Mouse (Mus musculus): ENCODE data around the gene Sbno2. TPM values are rescaled to one million over a fixed set of nuclear protein-coding genes. Genes with fewer than 3 reads are reported as not detected.

Sbno2 gene
- polyA plus RNA-seq, 1 experiment = 44.6 TPM

DNA sequence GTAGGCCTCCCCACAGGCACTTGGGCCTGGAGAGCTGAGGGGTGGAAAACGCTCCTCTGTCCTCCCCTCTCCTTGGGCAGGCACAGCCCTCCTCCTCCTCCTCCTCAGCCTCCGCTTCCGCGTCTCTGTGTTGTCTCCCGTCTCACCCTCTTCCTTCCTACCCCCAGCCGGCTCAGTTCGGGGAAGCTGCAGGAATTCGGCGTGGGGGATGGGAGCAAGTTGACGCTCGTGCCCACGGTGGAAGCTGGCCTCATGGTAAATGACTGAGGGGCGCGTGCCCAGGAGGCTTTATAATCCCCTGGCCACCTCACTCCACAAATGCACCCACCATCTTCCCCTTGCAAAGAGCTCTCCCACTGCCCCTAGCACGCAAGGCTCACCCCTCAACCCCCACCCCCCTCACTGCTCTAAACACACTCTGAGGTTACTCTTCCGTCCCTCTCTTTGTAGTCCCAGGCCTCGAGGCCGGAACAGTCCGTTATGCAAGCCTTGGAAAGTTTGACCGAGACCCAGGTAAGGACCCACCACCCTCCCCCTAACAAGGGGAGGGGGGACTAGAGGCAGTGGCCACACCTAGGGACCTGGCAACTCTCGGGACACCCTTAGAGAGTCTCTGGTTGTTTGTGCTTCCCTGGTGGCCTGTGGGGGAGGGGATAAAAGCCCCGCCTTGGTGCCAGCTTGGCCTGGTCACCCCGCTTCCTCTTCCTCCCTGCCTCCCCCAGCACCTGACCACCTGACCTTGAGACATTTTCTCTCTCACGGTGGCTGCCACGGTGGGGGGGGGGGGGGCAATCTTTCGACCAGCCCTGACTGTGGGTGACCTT, 46.1 kb upstream of the Sbno2 start:
- TF ChIP-seq TCF3 (IDR thresholded peaks at IDR 0.05; ENCODE audit: insufficient read length, low read depth) (no peak), SRF (IDR thresholded peaks at IDR 0.05; ENCODE audit: control insufficient read depth, insufficient read length, low read depth) (no peak), POLR2AphosphoS2 (IDR thresholded peaks at IDR 0.05; ENCODE audit: insufficient read length, low read depth) (peak; percentile 85), POLR2A (IDR thresholded peaks at IDR 0.05; ENCODE audit: insufficient read length, low read depth) (peak; percentile 60), USF1 (IDR thresholded peaks at IDR 0.05; ENCODE audit: low read depth) (peak; percentile 20)
- Histone ChIP-seq H3K4me2 (ENCODE audit: low read depth) (peak overlapping the region; percentile 97), H3K36me3 (ENCODE audit: control insufficient read depth, insufficient read depth) (peaks cover 41% of the 10 kb centered on the region), H3ac (ENCODE audit: control insufficient read depth, insufficient read length) (peak overlapping the region; percentile 69), H3K27me3 (ENCODE audit: control insufficient read depth, insufficient read depth, insufficient read length) (no peaks in the 10 kb centered on the region), H3K4me3 (peak overlapping the region; percentile 100), H3K79me2 (ENCODE audit: control insufficient read depth, insufficient read depth) (peaks cover 59% of the 10 kb centered on the region)

DNA sequence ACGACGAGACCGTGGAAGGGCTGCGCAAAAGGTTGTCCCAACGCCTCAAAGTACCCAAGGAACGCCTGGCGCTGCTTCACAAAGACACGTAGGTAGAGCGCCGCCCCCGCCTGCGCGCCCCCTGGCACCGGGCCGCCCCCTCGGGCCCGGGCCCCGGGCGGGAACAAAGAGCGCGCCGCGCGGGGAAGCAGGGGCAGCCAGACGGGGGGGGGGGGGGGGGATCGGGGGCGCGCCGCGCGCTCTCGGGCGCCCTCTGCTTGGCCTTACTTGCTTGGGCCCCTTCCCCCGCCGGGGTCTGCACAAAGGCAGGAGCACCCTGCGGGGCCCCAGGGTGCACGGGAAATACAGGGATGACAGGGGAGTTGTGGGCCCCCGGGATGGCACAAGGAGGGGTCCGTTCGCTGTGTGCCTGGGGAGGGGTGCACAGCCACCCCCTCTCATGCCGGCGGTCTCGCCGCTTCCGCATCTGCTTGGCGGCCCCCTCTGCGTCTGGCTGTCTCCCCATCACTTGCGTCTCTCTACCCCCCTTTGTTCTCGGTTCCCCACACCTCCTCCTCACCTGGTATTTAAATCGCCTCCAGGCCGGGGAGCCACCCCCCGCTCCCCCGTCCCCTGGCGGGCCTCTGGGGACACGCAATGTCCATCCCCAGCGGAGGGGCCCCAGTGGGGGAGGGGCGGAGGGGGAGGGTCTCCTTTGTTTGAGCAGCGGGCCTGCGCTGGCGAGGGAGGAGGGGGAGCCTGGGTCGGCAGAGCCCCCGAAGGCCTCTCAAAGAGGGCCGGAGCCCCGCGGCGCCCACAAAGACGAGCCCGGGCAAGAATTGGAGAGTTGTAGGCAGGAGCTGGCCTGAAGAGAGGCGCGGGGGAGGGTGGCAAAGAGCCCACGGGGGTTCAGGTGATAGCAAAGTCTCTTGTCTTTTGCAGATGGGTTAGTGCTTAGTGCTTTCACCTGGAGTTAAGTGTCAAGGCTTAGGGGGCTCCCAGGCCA, 45.1 kb upstream of the Sbno2 start:
- TF ChIP-seq TCF3 (IDR thresholded peaks at IDR 0.05; ENCODE audit: insufficient read length, low read depth) = no peak
- TF ChIP-seq POLR2AphosphoS2 (IDR thresholded peaks at IDR 0.05; ENCODE audit: insufficient read length, low read depth) = peak; percentile 79
- peaks cover 32% of the 10 kb centered on the region for H3K36me3 ChIP-seq (ENCODE audit: control insufficient read depth, insufficient read depth)

DNA sequence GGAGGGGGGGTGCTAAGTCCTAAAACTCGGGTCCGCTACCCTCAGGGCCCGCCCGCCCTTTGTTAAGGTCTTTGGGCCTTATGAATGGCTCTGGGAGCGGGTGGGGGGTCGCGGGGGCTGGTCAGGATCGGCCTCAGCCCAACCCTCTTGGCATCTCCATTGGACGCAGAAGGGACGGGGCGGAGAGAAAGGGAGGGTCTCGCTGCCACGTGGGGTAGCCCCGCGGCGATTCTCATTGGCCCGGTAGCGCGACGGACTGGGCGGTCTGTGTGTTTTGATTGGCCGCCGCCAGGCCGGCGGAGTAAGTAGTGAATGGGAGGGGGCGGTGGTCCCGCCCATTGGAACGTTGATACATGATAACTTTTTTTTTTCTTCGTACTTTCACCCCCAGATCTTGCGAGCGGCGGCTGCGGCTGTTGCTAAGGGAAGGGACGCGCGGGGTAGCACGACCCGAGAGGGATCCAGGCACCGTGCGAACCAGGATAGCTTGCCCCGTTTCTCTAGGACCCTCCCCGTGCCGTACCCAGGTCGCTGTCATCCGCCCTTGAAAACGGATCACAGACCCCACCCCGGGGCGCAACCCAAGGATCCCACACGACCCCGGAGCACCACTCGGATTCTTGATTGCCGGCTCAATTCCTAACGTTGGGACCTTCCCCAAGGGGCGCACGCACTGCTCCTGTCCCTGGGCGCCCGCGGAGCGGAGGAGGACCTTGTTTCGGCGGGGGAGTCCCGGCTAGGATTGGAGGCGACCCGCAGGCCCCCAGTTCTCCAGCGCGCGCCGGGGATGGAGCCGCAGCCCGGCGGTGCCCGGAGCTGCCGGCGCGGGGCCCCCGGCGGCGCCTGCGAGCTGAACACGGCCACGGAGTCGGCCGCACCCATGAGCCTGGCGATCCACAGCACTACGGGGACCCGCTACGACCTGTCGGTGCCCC, 44.2 kb upstream of the Sbno2 start:
- H3K4me2 ChIP-seq (ENCODE audit: low read depth) = peak overlapping the region; percentile 61
- no peaks in the 10 kb centered on the region for H3K27me3 ChIP-seq (ENCODE audit: control insufficient read depth, insufficient read depth, insufficient read length)
- H3K79me2 ChIP-seq (ENCODE audit: control insufficient read depth, insufficient read depth) = peaks cover 58% of the 10 kb centered on the region
- peak overlapping the region; percentile 69 for H3ac ChIP-seq (ENCODE audit: control insufficient read depth, insufficient read length)
- peaks cover 31% of the 10 kb centered on the region for H3K36me3 ChIP-seq (ENCODE audit: control insufficient read depth, insufficient read depth)
- H3K4me3 ChIP-seq = peak overlapping the region; percentile 100
- TF ChIP-seq TCF12 (IDR thresholded peaks at IDR 0.05; ENCODE audit: insufficient read depth, poor library complexity, severe bottlenecking) = no peak
- TF ChIP-seq CEBPB (IDR thresholded peaks at IDR 0.05; ENCODE audit: insufficient read depth, poor library complexity, severe bottlenecking) = no peak
- TF ChIP-seq TCF3 (IDR thresholded peaks at IDR 0.05; ENCODE audit: insufficient read length, low read depth) = no peak
- TF ChIP-seq POLR2AphosphoS2 (IDR thresholded peaks at IDR 0.05; ENCODE audit: insufficient read length, low read depth) = peak; percentile 96
- TF ChIP-seq REST (IDR thresholded peaks at IDR 0.05; ENCODE audit: insufficient read depth, insufficient read length) = peak; percentile 16
- TF ChIP-seq MYOD1 (IDR thresholded peaks at IDR 0.05; ENCODE audit: control insufficient read depth in 1 of 3, insufficient read length in 2 of 3, low read depth in 2 of 3) = no peak
- peak; percentile 91 for TF ChIP-seq POLR2A (IDR thresholded peaks at IDR 0.05; ENCODE audit: insufficient read length, low read depth)
- no peak for TF ChIP-seq MAX (IDR thresholded peaks at IDR 0.05; ENCODE audit: low read depth)
- no peak for TF ChIP-seq SRF (IDR thresholded peaks at IDR 0.05; ENCODE audit: control insufficient read depth, insufficient read length, low read depth)
- peak; percentile 86 for TF ChIP-seq USF1 (IDR thresholded peaks at IDR 0.05; ENCODE audit: low read depth)
- no peak for TF ChIP-seq E2F4 (IDR thresholded peaks at IDR 0.05; ENCODE audit: insufficient read depth)
- TF ChIP-seq MYOG (IDR thresholded peaks at IDR 0.05; ENCODE audit: control insufficient read depth in 1 of 3, insufficient read depth in 1 of 3, insufficient read length in 2 of 3, low read depth in 2 of 3) = peak in 1 of 3 experiments; percentile 1

More for the DNA sequence above, 45.1 kb upstream of the Sbno2 start:
- Histone ChIP-seq H3K79me2 (ENCODE audit: control insufficient read depth, insufficient read depth) (peaks cover 59% of the 10 kb centered on the region), H3K4me2 (ENCODE audit: low read depth) (peak overlapping the region; percentile 97), H3ac (ENCODE audit: control insufficient read depth, insufficient read length) (peak overlapping the region; percentile 69), H3K27me3 (ENCODE audit: control insufficient read depth, insufficient read depth, insufficient read length) (no peaks in the 10 kb centered on the region), H3K4me3 (peak overlapping the region; percentile 100)

DNA sequence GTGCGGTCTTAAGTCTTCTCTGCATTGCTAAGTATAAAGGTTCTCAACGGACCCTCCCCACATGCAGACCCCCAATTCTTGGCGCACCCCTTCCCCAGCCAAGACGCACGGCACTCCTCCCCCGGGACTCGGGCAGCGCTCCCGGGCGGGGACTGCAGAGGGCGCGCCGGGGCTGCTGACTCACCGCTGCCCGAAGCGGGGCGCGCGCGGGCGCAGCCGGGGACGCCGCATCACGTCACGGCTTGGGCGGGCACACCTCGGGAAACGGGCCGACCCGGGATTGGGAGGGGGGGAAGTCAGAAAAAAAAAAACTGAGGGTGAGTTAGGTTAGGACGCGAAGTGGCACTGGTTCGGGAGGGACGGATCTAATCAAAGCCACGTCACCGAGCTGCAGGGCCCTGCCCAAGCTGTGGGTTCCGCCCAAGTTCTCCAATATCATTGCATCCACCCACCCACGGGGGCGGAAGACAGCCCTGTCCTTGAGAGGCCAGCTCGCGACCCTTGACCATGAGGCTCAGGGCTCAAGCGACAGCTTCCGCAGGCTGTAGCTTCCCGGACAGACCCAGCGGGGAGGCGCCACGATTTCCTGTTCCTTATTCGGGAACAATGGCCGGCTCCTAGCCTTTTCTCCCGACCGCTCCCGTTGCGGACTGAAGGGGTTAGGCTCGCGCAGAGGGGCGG, 43.4 kb upstream of the Sbno2 start:
- Histone ChIP-seq H3K36me3 (ENCODE audit: control insufficient read depth, insufficient read depth) (peaks cover 32% of the 10 kb centered on the region), H3K4me3 (peak overlapping the region; percentile 100), H3K79me2 (ENCODE audit: control insufficient read depth, insufficient read depth) (peaks cover 58% of the 10 kb centered on the region), H3K27me3 (ENCODE audit: control insufficient read depth, insufficient read depth, insufficient read length) (no peaks in the 10 kb centered on the region), H3K4me2 (ENCODE audit: low read depth) (peak overlapping the region; percentile 27), H3ac (ENCODE audit: control insufficient read depth, insufficient read length) (peak overlapping the region; percentile 69)
- TF ChIP-seq POLR2AphosphoS2 (IDR thresholded peaks at IDR 0.05; ENCODE audit: insufficient read length, low read depth) (peak; percentile 32), SRF (IDR thresholded peaks at IDR 0.05; ENCODE audit: control insufficient read depth, insufficient read length, low read depth) (peak; percentile 42), USF1 (IDR thresholded peaks at IDR 0.05; ENCODE audit: low read depth) (no peak), MAX (IDR thresholded peaks at IDR 0.05; ENCODE audit: low read depth) (no peak), MYOG (IDR thresholded peaks at IDR 0.05; ENCODE audit: control insufficient read depth in 1 of 3, insufficient read depth in 1 of 3, insufficient read length in 2 of 3, low read depth in 2 of 3) (peak in 2 of 3 experiments; percentile 15 to 18), MYOD1 (IDR thresholded peaks at IDR 0.05; ENCODE audit: control insufficient read depth in 1 of 3, insufficient read length in 2 of 3, low read depth in 2 of 3) (peak in 2 of 3 experiments; percentile 17 to 19), TCF12 (IDR thresholded peaks at IDR 0.05; ENCODE audit: insufficient read depth, poor library complexity, severe bottlenecking) (no peak), CEBPB (IDR thresholded peaks at IDR 0.05; ENCODE audit: insufficient read depth, poor library complexity, severe bottlenecking) (no peak), REST (IDR thresholded peaks at IDR 0.05; ENCODE audit: insufficient read depth, insufficient read length) (no peak), TCF3 (IDR thresholded peaks at IDR 0.05; ENCODE audit: insufficient read length, low read depth) (no peak), E2F4 (IDR thresholded peaks at IDR 0.05; ENCODE audit: insufficient read depth) (peak; percentile 44), POLR2A (IDR thresholded peaks at IDR 0.05; ENCODE audit: insufficient read length, low read depth) (peak; percentile 44)
